Mouse (Mus musculus) right cerebral cortex, postnatal 10 days (tissue): Measurements from ENCODE around the gene Supt6.
A peak's percentile ranks its signal among the peaks of the same experiment; 100 is the strongest.
"Not testable (repeated sequence)": the region's sequence is repeated elsewhere in the genome, so short reads cannot be mapped to it uniquely, and the experiment has no call there.

ENCODE experiments used
- DNase-seq, 2 experiments: peaks; one replicate each; pipeline ENCODE4 v3.0.0; 2021; ENCODE audit warnings: low spot score in 2 of 2

Supt6 gene

GRCm38 (mm10) chr11:78245627-78246317, at the start of gene Supt6, which contains the start of gene Sdf2:
TSS of gene Supt6 (minus strand) at chr11:78245987.
TSS of gene Sdf2 (plus strand) at chr11:78245746.
- DNase-seq: peak; percentile 88 to 91

- DNase-seq: no peak
These were observed 48.8 kb upstream of the Supt6 start for GRCm38 (mm10) chr11:78294585-78294984.

GRCm38 (mm10) chr11:78290654-78291053, 44.9 kb upstream of the Supt6 start, which contains the start of gene BC030499:
TSS of gene BC030499 (plus strand) at chr11:78290841.
- DNase-seq: no peak

- DNase-seq: no peak
These were observed 43.5 kb upstream of the Supt6 start for GRCm38 (mm10) chr11:78289146-78289763.

- DNase-seq: no peak
These were observed 33.8 kb upstream of the Supt6 start for GRCm38 (mm10) chr11:78279586-78279985.

GRCm38 (mm10) chr11:78278853-78279252, 33.1 kb upstream of the Supt6 start:
- no peak for DNase-seq

- not testable (repeated sequence) for DNase-seq
These were observed 30.4 kb upstream of the Supt6 start for GRCm38 (mm10) chr11:78276169-78276568.

- no peak for DNase-seq
These were observed 29.8 kb upstream of the Supt6 start for GRCm38 (mm10) chr11:78275596-78275995.

- DNase-seq: peak; percentile 69
These were observed 26.2 kb upstream of the Supt6 start for GRCm38 (mm10) chr11:78271986-78272385.

GRCm38 (mm10) chr11:78265571-78265970, 19.8 kb upstream of the Supt6 start:
- DNase-seq: no peak

- DNase-seq: peak; percentile 69 to 70
These were observed 16.8 kb upstream of the Supt6 start for GRCm38 (mm10) chr11:78262550-78262949.

GRCm38 (mm10) chr11:78261380-78262352, 15.9 kb upstream of the Supt6 start, which contains the start of gene 2610507B11Rik:
TSS of gene 2610507B11Rik (plus strand) at chr11:78261752.
- peak; percentile 94 to 95 for DNase-seq

- no peak for DNase-seq
These were observed 14.9 kb upstream of the Supt6 start for GRCm38 (mm10) chr11:78260489-78261258.

- DNase-seq: no peak
These were observed 10.8 kb upstream of the Supt6 start for GRCm38 (mm10) chr11:78256618-78257017.

GRCm38 (mm10) chr11:78247727-78248140, 1.9 kb upstream of the Supt6 start:
- DNase-seq: no peak

GRCm38 (mm10) chr11:78247012-78247348, 1.2 kb upstream of the Supt6 start:
- DNase-seq: no peak

- no peak for DNase-seq
These were observed 678 bp upstream of the Supt6 start for GRCm38 (mm10) chr11:78246318-78247011.

- peak in 1 of 2 experiments; percentile 35 for DNase-seq
These were observed 543 bp downstream of the Supt6 start for GRCm38 (mm10) chr11:78245261-78245626.

GRCm38 (mm10) chr11:78240193-78240857, 5.5 kb downstream of the Supt6 start:
- DNase-seq: peak; percentile 58 to 73

- no peak for DNase-seq
These were observed 14.3 kb downstream of the Supt6 start for GRCm38 (mm10) chr11:78231518-78231917.
